Mouse (Mus musculus) heart, adult 2 months (tissue): ENCODE data around the gene Caskin2. TPM values are rescaled to one million over a fixed set of nuclear protein-coding genes. Genes with fewer than 3 reads are reported as not detected.

Experiments used
- DNase-seq, 2 experiments: peaks; one replicate each; pipeline ENCODE4 v3.0.0; 2021
- H3K27ac ChIP-seq: fragments of 200-600 bp; 2 replicates; pipeline ENCODE4 v1.8.1; 2022
- H3K27me3 ChIP-seq: fragments of 200-500 bp; 2 replicates; pipeline ENCODE4 v1.6.1; 2012; ENCODE audit warnings: mild to moderate bottlenecking, low read length, inconsistent platforms, mixed read lengths; ENCODE audit not compliant: control insufficient read depth, insufficient read depth
- H3K36me3 ChIP-seq: fragments of 200-500 bp; 2 replicates; pipeline ENCODE4 v1.6.1; 2012; ENCODE audit warnings: low read length, inconsistent platforms; ENCODE audit not compliant: control insufficient read depth, insufficient read depth
- H3K4me1 ChIP-seq: fragments of 200-500 bp; 2 replicates; pipeline ENCODE4 v1.6.1; 2011; ENCODE audit warnings: low read length; ENCODE audit not compliant: control insufficient read depth, insufficient read depth
- H3K4me3 ChIP-seq: fragments of 200-600 bp; 2 replicates; pipeline ENCODE4 v1.8.1; 2022
- H3K79me2 ChIP-seq: fragments of 200-500 bp; replicated peaks from 2 replicates; pipeline ENCODE4 v1.6.1; 2012; ENCODE audit warnings: mild to moderate bottlenecking, inconsistent platforms, low read length, moderate library complexity, mixed read lengths; ENCODE audit not compliant: control insufficient read depth, insufficient read depth
- H3K9ac ChIP-seq: fragments of 200-500 bp; 2 replicates; pipeline ENCODE4 v1.6.1; 2012; ENCODE audit warnings: low read depth, mild to moderate bottlenecking, control low read depth, inconsistent platforms, low read length, mixed read lengths
- CTCF ChIP-seq: fragments of 200-600 bp; IDR thresholded peaks from 2 replicates; pipeline ENCODE4 v1.8.1; 2022; ENCODE audit warnings: antibody characterized with exemption, mild to moderate bottlenecking, moderate library complexity
- EP300 ChIP-seq: fragments of 200-500 bp; IDR thresholded peaks from 2 replicates; pipeline ENCODE4 v1.6.1; 2011; ENCODE audit warnings: low read depth, low read length, control low read depth; ENCODE audit not compliant: insufficient read depth
- POLR2A ChIP-seq: fragments of 200-500 bp; IDR thresholded peaks from 2 replicates; pipeline ENCODE4 v1.6.1; 2011; ENCODE audit warnings: mild to moderate bottlenecking, low read depth, low read length, control low read depth; ENCODE audit not compliant: insufficient read depth
- WGBS: fragments of 180-500 bp; shearing (Covaris S2); methylation state at CpG from one replicate; pipeline ENCODE4 v1.1.7; 2018; 5-methylcytosine and 5-hydroxymethylcytosine counted together
- intact Hi-C: fragments of 180-260 bp; cut with DNase I; formaldehyde crosslinking; loops from one replicate; pipeline ENCODE4 v1.15.1; 2025
- polyA plus RNA-seq: library from polyadenylated mRNA; depleted of rRNA; stranded (reverse); fragments of >200 nt; gene quantifications from 2 replicates; pipeline ENCODE4 v1.2.3, GENCODE M21; 2012
- total RNA-seq, 2 experiments: library from RNA; stranded (reverse); gene quantifications; 2 replicates each; pipeline ENCODE4 v1.2.3; 2021

The Caskin2 gene
- total and polyA plus RNA-seq, 3 experiments = 38.5 to 43.8 (median 40.5) TPM

DNA sequence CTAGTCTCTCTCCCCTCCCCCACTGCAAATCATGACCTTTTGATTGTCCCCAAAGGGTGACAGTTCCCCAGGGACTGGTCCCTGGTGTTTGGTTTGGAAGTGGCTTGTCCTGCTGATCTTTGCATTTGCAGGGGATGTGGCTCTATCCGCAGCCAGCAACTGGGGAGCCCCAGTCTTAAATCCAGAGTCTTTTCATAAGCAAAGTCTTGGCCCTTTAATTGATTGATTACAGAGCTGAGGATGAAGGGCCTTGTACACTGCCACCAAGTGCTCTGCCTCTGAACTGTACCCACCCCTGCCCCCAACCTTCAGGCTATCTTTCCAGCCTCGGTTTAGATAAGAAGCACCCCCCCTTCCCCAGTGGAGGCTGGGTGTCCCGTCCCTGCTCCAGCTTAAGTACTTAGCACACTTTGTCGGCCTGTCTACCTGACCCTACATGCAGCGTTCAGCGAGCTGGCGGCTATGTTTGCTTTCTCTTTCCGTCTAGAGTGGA is 19.6 kb upstream of the Caskin2 start:
- intact Hi-C loops = no loop called here
- no peak for DNase-seq
- Histone ChIP-seq H3K27ac (peak overlapping the region; percentile 26), H3K9ac (no peak overlapping the region), H3K36me3 (no peaks in the 10 kb centered on the region), H3K79me2 (no peaks in the 10 kb centered on the region), H3K4me3 (no peak overlapping the region), H3K27me3 (no peaks in the 10 kb centered on the region), H3K4me1 (no peaks in the 10 kb centered on the region)
- WGBS = 47% methylated on average over 8 of the region's 8 CpGs
- TF ChIP-seq POLR2A (no peak), CTCF (peak; percentile 14; the same call in 1 of the 2 replicates), EP300 (no peak)

GRCm38 (mm10) chr11:115832523-115832922 is 19.1 kb upstream of the Caskin2 start:
- Histone ChIP-seq H3K27ac (no peak overlapping the region; the same call in 1 of the 2 replicates), H3K36me3 (no peaks in the 10 kb centered on the region), H3K4me1 (no peaks in the 10 kb centered on the region), H3K79me2 (no peaks in the 10 kb centered on the region), H3K4me3 (no peak overlapping the region), H3K27me3 (no peaks in the 10 kb centered on the region), H3K9ac (no peak overlapping the region)
- DNase-seq = peak; percentile 49
- intact Hi-C loops = no loop called here
- TF ChIP-seq EP300 = no peak
- TF ChIP-seq POLR2A = no peak
- no peak for TF ChIP-seq CTCF
- WGBS = 28% methylated on average over 8 of the region's 8 CpGs

GRCm38 (mm10) chr11:115832064-115832463 is 18.6 kb upstream of the Caskin2 start:
- intact Hi-C loops = no loop called here
- no peak for DNase-seq
- H3K27me3 ChIP-seq = no peaks in the 10 kb centered on the region
- no peaks in the 10 kb centered on the region for H3K36me3 ChIP-seq
- TF ChIP-seq EP300 (no peak), POLR2A (no peak), CTCF (no peak)
- WGBS = 87% methylated on average over 6 of the region's 6 CpGs
- H3K79me2 ChIP-seq = no peaks in the 10 kb centered on the region
- H3K9ac ChIP-seq = no peak overlapping the region
- H3K27ac ChIP-seq = no peak overlapping the region
- H3K4me1 ChIP-seq = no peaks in the 10 kb centered on the region
- no peak overlapping the region for H3K4me3 ChIP-seq

DNA sequence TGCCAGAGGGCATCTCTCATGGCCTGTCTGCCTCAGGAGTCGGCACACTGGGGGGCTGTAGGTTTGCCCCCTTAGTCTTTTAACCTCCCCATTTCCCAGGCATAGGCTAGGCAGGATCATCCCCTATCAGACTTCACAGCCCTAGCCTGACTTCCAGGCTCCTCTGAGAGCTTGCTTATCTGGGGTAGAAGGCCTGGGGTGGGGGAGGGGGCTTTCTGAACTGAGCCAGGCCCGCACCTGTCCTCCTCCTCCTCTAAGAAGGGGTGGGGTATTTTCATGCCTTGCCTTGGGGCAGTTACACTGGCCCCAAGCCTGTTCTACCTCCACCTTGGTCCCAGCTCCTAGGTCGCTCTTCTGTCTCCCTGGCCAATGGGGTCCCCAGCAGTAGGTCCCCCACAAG is 18.1 kb upstream of the Caskin2 start:
- WGBS = 64% methylated on average over 3 of the region's 3 CpGs
- Histone ChIP-seq H3K27ac (no peak overlapping the region), H3K36me3 (no peaks in the 10 kb centered on the region), H3K27me3 (no peaks in the 10 kb centered on the region), H3K4me3 (no peak overlapping the region), H3K4me1 (no peaks in the 10 kb centered on the region), H3K79me2 (no peaks in the 10 kb centered on the region), H3K9ac (no peak overlapping the region)
- no peak for DNase-seq
- TF ChIP-seq EP300 (no peak), POLR2A (no peak), CTCF (no peak)
- intact Hi-C loops = no loop called here

DNA sequence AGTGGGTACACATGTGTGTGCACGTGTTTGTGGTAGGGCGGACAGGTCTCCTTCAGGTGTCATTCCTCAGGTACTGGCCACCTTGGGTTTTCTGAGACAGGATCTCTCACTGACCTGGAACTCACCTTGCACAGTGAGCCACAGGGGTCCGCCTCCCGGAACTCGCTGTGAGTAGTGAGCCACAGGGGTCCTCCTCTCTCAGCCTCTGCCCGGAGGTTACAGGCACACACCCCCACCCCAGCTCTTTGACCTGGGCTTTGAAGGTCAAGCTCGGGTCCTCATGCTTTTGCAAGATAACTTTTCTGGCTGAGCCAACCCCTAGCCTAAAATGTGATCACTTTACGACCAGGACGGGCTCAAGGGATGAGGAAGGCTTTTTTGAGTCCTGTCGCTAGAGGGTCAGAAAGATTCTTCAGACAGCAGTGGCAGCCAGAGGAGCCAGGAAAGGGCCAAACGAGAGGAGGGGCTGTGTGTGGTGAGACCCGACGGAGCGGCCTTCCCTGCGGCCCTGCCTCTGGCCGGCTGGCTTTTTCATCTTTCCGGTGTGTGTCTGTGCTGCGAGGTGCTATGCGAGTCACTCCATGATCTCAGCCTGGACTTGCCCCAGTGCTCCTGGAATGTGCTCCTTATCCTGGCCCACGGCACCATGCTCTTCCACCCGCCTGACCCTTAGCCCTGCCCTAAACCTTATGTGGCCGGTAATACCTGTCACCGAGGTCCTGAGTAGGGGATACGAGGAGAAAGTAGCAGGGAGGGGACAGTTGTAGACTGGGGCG is 17.3 kb upstream of the Caskin2 start:
- H3K27ac ChIP-seq = no peak overlapping the region
- no peaks in the 10 kb centered on the region for H3K27me3 ChIP-seq
- no peaks in the 10 kb centered on the region for H3K36me3 ChIP-seq
- no peaks in the 10 kb centered on the region for H3K79me2 ChIP-seq
- no peak overlapping the region for H3K4me3 ChIP-seq
- DNase-seq = no peak
- H3K4me1 ChIP-seq = no peaks in the 10 kb centered on the region
- intact Hi-C loops = no loop called here
- H3K9ac ChIP-seq = no peak overlapping the region
- WGBS = 56% methylated on average over 25 of the region's 25 CpGs
- TF ChIP-seq EP300 (no peak), POLR2A (no peak), CTCF (no peak)

DNA sequence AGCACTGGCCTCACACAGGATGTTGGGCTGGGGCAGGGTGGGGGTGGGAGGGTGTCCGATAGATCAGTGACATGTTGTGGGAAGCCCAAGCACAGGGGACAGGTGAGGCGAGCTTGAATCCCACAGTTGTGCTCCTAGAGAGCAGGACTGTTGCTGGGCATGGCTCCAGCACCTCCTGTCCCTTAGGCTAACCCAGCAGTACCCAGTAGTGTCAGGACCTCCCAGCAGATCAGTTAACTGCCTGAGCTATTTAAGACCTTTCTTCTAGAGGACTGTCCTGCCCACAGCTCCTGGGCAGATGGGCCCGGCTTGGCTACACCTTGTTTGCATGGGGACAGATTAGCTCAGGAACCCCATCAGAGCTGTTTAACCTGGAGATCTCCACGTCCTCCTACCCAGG is 15.6 kb upstream of the Caskin2 start:
- no peak overlapping the region for H3K27ac ChIP-seq
- H3K4me3 ChIP-seq = no peak overlapping the region
- no peak overlapping the region for H3K9ac ChIP-seq
- no peak for DNase-seq
- H3K79me2 ChIP-seq = no peaks in the 10 kb centered on the region
- H3K36me3 ChIP-seq = no peaks in the 10 kb centered on the region
- no peaks in the 10 kb centered on the region for H3K27me3 ChIP-seq
- no peak for TF ChIP-seq EP300
- TF ChIP-seq CTCF = no peak
- no peak for TF ChIP-seq POLR2A
- intact Hi-C loops = no loop called here
- H3K4me1 ChIP-seq = no peaks in the 10 kb centered on the region
- 76% methylated on average over 4 of the region's 4 CpGs for WGBS
